In genomic region chr5:112012505-112013164, GRCm38 (mm10) we compare ENCODE assay signal across 8 mouse cellular contexts.
A peak's percentile ranks its signal among the peaks of the same experiment; 100 is the strongest.
DNase-seq lines count a peak whose midpoint lies in the region; ATAC-seq lines count a peak whose summit lies in the region.

No protein-coding gene starts in this region.

- DNase-seq in liver (peak; percentile 18), MN1 (ENCODE audit: low spot score) (no peak)
- no peak for DNase-seq in liver, embryonic 11.5 days (ENCODE audit: low spot score)
- DNase-seq in embryonic facial prominence, embryonic 11.5 days (ENCODE audit: low spot score): no peak
- peak; percentile 61 for DNase-seq in midbrain, embryonic 14.5 days
- DNase-seq in natural killer cell, adult 2 months (ENCODE audit: low spot score in 2 of 2): no peak
- no peak for DNase-seq in layer of hippocampus, adult 18-20 months (ENCODE audit: low spot score in 2 of 2)

- H3K27ac ChIP-seq in liver, embryonic 11.5 days (ENCODE audit: low read depth, low read length): no peak overlapping the region; the same call in 1 of the 2 replicates
- no peak overlapping the region for H3K27ac ChIP-seq in embryonic facial prominence, embryonic 11.5 days (replicated peaks; ENCODE audit: low read depth, low read length)
- H3K27ac ChIP-seq in heart, embryonic 15.5 days: peak overlapping the region; percentile 44
- H3K27ac ChIP-seq in midbrain, embryonic 14.5 days (replicated peaks; ENCODE audit: low read depth, low read length): peak overlapping the region; percentile 17; the same call in 1 of the 2 replicates

- no peaks in the 10 kb centered on the region for H3K4me1 ChIP-seq in liver, embryonic 11.5 days (replicated peaks; ENCODE audit: control insufficient read depth, insufficient read depth, low read length)
- 0 out of 2 replicates have a peak, but pooled peaks cover 5% of the 10 kb centered on the region for H3K4me1 ChIP-seq in embryonic facial prominence, embryonic 11.5 days (ENCODE audit: control insufficient read depth, insufficient read depth, low read length)
- peaks cover 3% of the 10 kb centered on the region; the same call in 1 of the 2 replicates for H3K4me1 ChIP-seq in heart, embryonic 15.5 days (replicated peaks)
- peaks cover 6% of the 10 kb centered on the region; the same call in 1 of the 2 replicates for H3K4me1 ChIP-seq in midbrain, embryonic 14.5 days (ENCODE audit: control insufficient read depth, insufficient read depth, low read length)

- no peaks in the 10 kb centered on the region for H3K9me3 ChIP-seq in liver, embryonic 11.5 days (ENCODE audit: control insufficient read depth, low read length)
- H3K9me3 ChIP-seq in embryonic facial prominence, embryonic 11.5 days (replicated peaks; ENCODE audit: control insufficient read depth, low read length): no peaks in the 10 kb centered on the region
- no peaks in the 10 kb centered on the region for H3K9me3 ChIP-seq in heart, embryonic 15.5 days (replicated peaks)
- H3K9me3 ChIP-seq in midbrain, embryonic 14.5 days (ENCODE audit: control insufficient read depth, low read length): no peaks in the 10 kb centered on the region

- no peaks in the 10 kb centered on the region for H3K27me3 ChIP-seq in liver, embryonic 11.5 days (replicated peaks; ENCODE audit: control insufficient read depth, insufficient read depth, low read length)
- H3K27me3 ChIP-seq in embryonic facial prominence, embryonic 11.5 days (ENCODE audit: control insufficient read depth, insufficient read depth, low read length): no peaks in the 10 kb centered on the region
- peaks cover 10% of the 10 kb centered on the region; the same call in 1 of the 2 replicates for H3K27me3 ChIP-seq in heart, embryonic 15.5 days
- H3K27me3 ChIP-seq in midbrain, embryonic 14.5 days (ENCODE audit: control insufficient read depth, insufficient read depth, low read length): no peaks in the 10 kb centered on the region

- H3K4me2 ChIP-seq in liver, embryonic 11.5 days: no peak overlapping the region
- no peak overlapping the region for H3K4me2 ChIP-seq in embryonic facial prominence, embryonic 11.5 days (ENCODE audit: low read depth, low read length)
- H3K4me2 ChIP-seq in heart, embryonic 15.5 days: no peak overlapping the region
- no peak overlapping the region for H3K4me2 ChIP-seq in midbrain, embryonic 14.5 days (ENCODE audit: low read length)

- 11% methylated on average over 9 of the region's 9 CpGs for WGBS in liver, embryonic 11.5 days
- 27% methylated on average over 9 of the region's 9 CpGs for WGBS in embryonic facial prominence, embryonic 11.5 days
- WGBS in heart, embryonic 15.5 days: 16% methylated on average over 9 of the region's 9 CpGs
- 16% methylated on average over 9 of the region's 9 CpGs for WGBS in midbrain, embryonic 14.5 days

- ATAC-seq in liver, embryonic 11.5 days (replicated peaks; ENCODE audit: low FRiP score): no peak
- ATAC-seq in embryonic facial prominence, embryonic 11.5 days (replicated peaks; ENCODE audit: insufficient number of reproducible peaks, low FRiP score, low TSS enrichment, low read depth): 0 out of 2 replicates have a peak, but pooled peaks have one; percentile 29
- peak; percentile 77 for ATAC-seq in heart, embryonic 15.5 days (replicated peaks; ENCODE audit: insufficient number of reproducible peaks, insufficient read depth, low FRiP score, low read depth)
- peak; percentile 48; the same call in 1 of the 2 replicates for ATAC-seq in midbrain, embryonic 14.5 days (ENCODE audit: low FRiP score, low TSS enrichment)

- no peak overlapping the region for H3K9ac ChIP-seq in liver, embryonic 11.5 days (ENCODE audit: low read depth, low read length)
- H3K9ac ChIP-seq in embryonic facial prominence, embryonic 11.5 days (replicated peaks; ENCODE audit: low read length): no peak overlapping the region; the same call in 1 of the 2 replicates
- no peak overlapping the region for H3K9ac ChIP-seq in heart, embryonic 15.5 days
- no peak overlapping the region for H3K9ac ChIP-seq in midbrain, embryonic 14.5 days (replicated peaks; ENCODE audit: low read length)

- no peak overlapping the region for H3K4me3 ChIP-seq in liver, embryonic 11.5 days (ENCODE audit: low read depth, low read length)
- H3K4me3 ChIP-seq in embryonic facial prominence, embryonic 11.5 days (ENCODE audit: low read depth, low read length): no peak overlapping the region
- H3K4me3 ChIP-seq in heart, embryonic 15.5 days: no peak overlapping the region
- H3K4me3 ChIP-seq in midbrain, embryonic 14.5 days (replicated peaks; ENCODE audit: low read depth, low read length): no peak overlapping the region

- H3K36me3 ChIP-seq in liver, embryonic 11.5 days (ENCODE audit: control insufficient read depth, insufficient read depth, low read length): no peaks in the 10 kb centered on the region
- H3K36me3 ChIP-seq in embryonic facial prominence, embryonic 11.5 days (replicated peaks; ENCODE audit: control insufficient read depth, insufficient read depth, low read depth, low read length): no peaks in the 10 kb centered on the region
- no peaks in the 10 kb centered on the region for H3K36me3 ChIP-seq in heart, embryonic 15.5 days
- no peaks in the 10 kb centered on the region for H3K36me3 ChIP-seq in midbrain, embryonic 14.5 days (ENCODE audit: control insufficient read depth, insufficient read depth, low read length)

Comparison
In these comparisons a context has a peak if more than half of its experiments do, and no peak if none do; other contexts are left out.
1. DNase-seq: peak in liver (single experiment) and midbrain, embryonic 14.5 days (single experiment); none in liver, embryonic 11.5 days (single experiment), embryonic facial prominence, embryonic 11.5 days (single experiment), natural killer cell, adult 2 months (0 of 2), MN1 (single experiment) and layer of hippocampus, adult 18-20 months (0 of 2).
2. H3K27ac ChIP-seq: peak in heart, embryonic 15.5 days (single experiment) and midbrain, embryonic 14.5 days (single experiment); none in liver, embryonic 11.5 days (single experiment) and embryonic facial prominence, embryonic 11.5 days (single experiment).